Mouse (Mus musculus): ENCODE measurements at regions not wholly inside any gene's neighbourhood (a gene's known extent, or its start where the extent isn't known, plus 50 kb on each side); places are given as distances from the start of the nearest gene placed in this dataset.

DNA sequence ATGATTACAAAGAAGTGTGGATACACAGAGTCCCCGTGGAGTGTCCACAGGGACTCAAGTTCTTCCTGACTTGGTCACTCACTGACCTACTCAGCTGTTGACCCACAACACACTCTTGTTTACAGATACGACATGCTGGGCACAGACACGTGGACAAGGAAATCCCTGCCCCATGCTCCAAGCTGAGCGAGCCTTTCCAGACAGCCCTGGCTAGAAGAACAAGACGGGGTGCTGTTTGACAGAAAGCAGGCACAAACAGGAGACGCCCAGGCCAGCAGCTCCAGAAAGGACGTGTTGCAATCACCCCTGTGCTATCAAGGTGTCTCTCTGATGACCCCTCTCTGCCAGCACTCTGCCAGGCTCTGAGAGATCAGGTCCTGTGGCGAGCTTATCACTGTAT, 112.6 kb upstream of the Gm14444 start:
- no peak overlapping the region for H3K4me2 ChIP-seq
- ATAC-seq (replicated peaks; ENCODE audit: insufficient number of reproducible peaks, insufficient read depth, low FRiP score, low read depth): no peak; the same call in 1 of the 2 replicates

GRCm38 (mm10) chr2:174899940-174900670, 109.9 kb upstream of the Gm14444 start:
- H3K27ac ChIP-seq: 0 out of 2 replicates have a peak overlapping the region, but pooled peaks have one; percentile 1
- no peaks in the 10 kb centered on the region for H3K36me3 ChIP-seq
- H3K9ac ChIP-seq: no peak overlapping the region
- H3K27me3 ChIP-seq: 0 out of 2 replicates have a peak, but pooled peaks cover 2% of the 10 kb centered on the region
- no peaks in the 10 kb centered on the region for H3K9me3 ChIP-seq (replicated peaks)
- no peak for ATAC-seq (replicated peaks; ENCODE audit: insufficient number of reproducible peaks, insufficient read depth, low FRiP score, low read depth)
- no peak overlapping the region for H3K4me2 ChIP-seq
- WGBS: 58% methylated on average over 5 of the region's 5 CpGs
- H3K4me3 ChIP-seq: no peak overlapping the region
- H3K4me1 ChIP-seq (replicated peaks): no peaks in the 10 kb centered on the region

More for the DNA sequence above, 112.6 kb upstream of the Gm14444 start:
- H3K9ac ChIP-seq: no peak overlapping the region
- H3K4me3 ChIP-seq: no peak overlapping the region
- H3K4me1 ChIP-seq (replicated peaks): no peaks in the 10 kb centered on the region
- H3K9me3 ChIP-seq (replicated peaks): no peaks in the 10 kb centered on the region
- 24% methylated on average over 8 of the region's 8 CpGs for WGBS
- H3K27me3 ChIP-seq: no peaks in the 10 kb centered on the region
- no peak overlapping the region for H3K27ac ChIP-seq
- no peaks in the 10 kb centered on the region for H3K36me3 ChIP-seq

GRCm38 (mm10) chr2:174900671-174900991, 109.4 kb upstream of the Gm14444 start:
- Histone ChIP-seq H3K9me3 (replicated peaks) (no peaks in the 10 kb centered on the region), H3K4me1 (replicated peaks) (no peaks in the 10 kb centered on the region), H3K36me3 (no peaks in the 10 kb centered on the region), H3K9ac (no peak overlapping the region), H3K4me3 (no peak overlapping the region), H3K4me2 (no peak overlapping the region), H3K27ac (0 out of 2 replicates have a peak overlapping the region, but pooled peaks have one; percentile 1), H3K27me3 (0 out of 2 replicates have a peak, but pooled peaks cover 4% of the 10 kb centered on the region)
- ATAC-seq (replicated peaks; ENCODE audit: insufficient number of reproducible peaks, insufficient read depth, low FRiP score, low read depth): no peak

GRCm38 (mm10) chr2:174901801-174902200, 108.2 kb upstream of the Gm14444 start:
- no peaks in the 10 kb centered on the region for H3K36me3 ChIP-seq
- WGBS: 75% methylated on average over 16 of the region's 16 CpGs
- 0 out of 2 replicates have a peak, but pooled peaks cover 4% of the 10 kb centered on the region for H3K27me3 ChIP-seq
- no peak overlapping the region for H3K4me3 ChIP-seq
- no peaks in the 10 kb centered on the region for H3K4me1 ChIP-seq (replicated peaks)
- no peak overlapping the region for H3K9ac ChIP-seq
- no peak overlapping the region for H3K4me2 ChIP-seq
- ATAC-seq (replicated peaks; ENCODE audit: insufficient number of reproducible peaks, insufficient read depth, low FRiP score, low read depth): no peak
- no peaks in the 10 kb centered on the region for H3K9me3 ChIP-seq (replicated peaks)
- H3K27ac ChIP-seq: no peak overlapping the region

GRCm38 (mm10) chr2:174903627-174904026, 106.4 kb upstream of the Gm14444 start:
- H3K4me2 ChIP-seq: no peak overlapping the region
- no peak overlapping the region for H3K9ac ChIP-seq
- 0 out of 2 replicates have a peak, but pooled peaks cover 4% of the 10 kb centered on the region for H3K27me3 ChIP-seq
- H3K9me3 ChIP-seq (replicated peaks): no peaks in the 10 kb centered on the region
- H3K36me3 ChIP-seq: no peaks in the 10 kb centered on the region
- no peaks in the 10 kb centered on the region for H3K4me1 ChIP-seq (replicated peaks)
- H3K27ac ChIP-seq: no peak overlapping the region
- WGBS: 72% methylated on average over 7 of the region's 7 CpGs
- ATAC-seq (replicated peaks; ENCODE audit: insufficient number of reproducible peaks, insufficient read depth, low FRiP score, low read depth): no peak
- H3K4me3 ChIP-seq: no peak overlapping the region

DNA sequence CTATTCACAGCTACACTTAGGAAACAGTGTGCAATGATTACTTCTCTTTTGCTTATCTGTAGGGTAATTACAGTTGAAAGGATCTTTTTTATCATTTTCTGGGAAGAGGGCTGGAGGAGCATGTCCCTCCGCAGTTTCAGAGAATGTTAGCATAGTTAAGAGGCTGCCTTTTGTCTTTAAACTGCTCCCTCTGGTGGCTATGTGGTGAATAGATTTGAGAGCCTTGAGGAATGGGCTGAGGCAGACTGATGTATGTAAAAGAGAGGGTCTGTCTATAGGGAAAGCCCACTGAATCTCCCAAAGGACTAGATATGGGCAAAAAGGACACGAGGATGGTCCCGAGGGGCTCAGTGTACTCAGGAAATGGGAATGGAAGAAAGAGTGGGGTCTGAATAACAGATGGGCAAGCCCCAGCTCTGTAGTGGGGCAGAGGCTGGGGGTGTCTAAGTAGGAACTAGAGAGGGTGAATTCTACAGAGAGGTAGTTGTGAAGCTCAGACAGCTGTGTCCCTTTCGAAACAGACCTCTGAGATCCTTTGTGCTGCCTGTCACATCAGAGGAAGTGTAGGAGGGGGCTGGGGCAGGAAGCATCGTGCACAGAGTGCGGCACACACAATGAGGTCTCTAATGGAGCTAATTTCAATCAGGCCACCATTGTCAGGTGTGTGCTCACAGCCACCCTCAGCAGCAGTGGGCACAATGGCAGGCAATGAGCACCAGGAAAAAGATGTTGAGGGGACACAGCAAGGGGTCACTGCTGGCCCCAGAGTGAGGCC, 104.0 kb upstream of the Gm14444 start:
- H3K36me3 ChIP-seq: no peaks in the 10 kb centered on the region
- 35% methylated on average over 6 of the region's 6 CpGs for WGBS
- no peak for ATAC-seq (replicated peaks; ENCODE audit: insufficient number of reproducible peaks, insufficient read depth, low FRiP score, low read depth)

DNA sequence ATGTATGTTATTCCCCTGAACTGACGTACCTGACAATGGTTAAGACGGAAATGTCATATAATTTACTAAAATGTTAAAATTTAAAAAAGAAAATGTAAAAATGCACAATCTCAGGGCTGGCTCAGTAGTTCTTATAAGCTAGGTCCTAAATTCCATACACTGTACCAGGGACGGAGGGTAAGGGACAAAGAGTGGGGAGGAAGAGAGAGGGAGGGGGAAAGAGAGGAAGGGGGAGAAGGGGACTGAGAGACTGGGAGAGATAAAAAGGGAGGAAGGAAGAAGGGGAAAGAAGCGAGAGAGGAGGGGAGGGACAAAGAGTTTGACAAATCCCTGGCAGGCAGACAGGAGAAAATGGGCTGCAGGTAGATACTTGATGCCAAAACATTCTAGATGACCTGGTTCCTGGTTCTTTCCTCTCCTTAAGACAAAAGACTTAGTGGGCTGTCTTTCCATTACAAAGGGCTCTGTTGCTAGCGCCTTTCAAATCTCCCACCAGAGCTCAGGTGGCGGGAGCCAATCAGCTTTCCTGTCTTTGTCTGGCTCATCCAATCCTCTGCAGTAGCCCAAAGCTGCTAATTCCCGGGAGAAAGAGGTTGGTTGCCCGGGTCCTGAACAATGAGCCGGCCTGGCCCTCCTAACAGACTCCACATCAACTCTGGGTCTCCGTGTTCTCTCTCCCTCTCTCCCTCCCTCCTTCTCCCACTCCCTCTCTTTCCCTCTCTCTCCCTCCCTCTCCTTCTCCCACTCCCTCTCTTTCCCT, 92.7 kb upstream of the Gm14444 start:
- H3K27me3 ChIP-seq: no peaks in the 10 kb centered on the region
- 17% methylated on average over 10 of the region's 10 CpGs for WGBS
- peak overlapping the region; percentile 45 for H3K4me2 ChIP-seq
- H3K9ac ChIP-seq: no peak overlapping the region
- peaks cover 5% of the 10 kb centered on the region; the same call in 1 of the 2 replicates for H3K4me1 ChIP-seq (replicated peaks)
- no peak for ATAC-seq (replicated peaks; ENCODE audit: insufficient number of reproducible peaks, insufficient read depth, low FRiP score, low read depth)
- H3K9me3 ChIP-seq (replicated peaks): no peaks in the 10 kb centered on the region
- H3K27ac ChIP-seq: no peak overlapping the region
- H3K36me3 ChIP-seq: no peaks in the 10 kb centered on the region
- no peak overlapping the region for H3K4me3 ChIP-seq

More for the DNA sequence above, 104.0 kb upstream of the Gm14444 start:
- Histone ChIP-seq H3K27me3 (0 out of 2 replicates have a peak, but pooled peaks cover 4% of the 10 kb centered on the region), H3K4me2 (no peak overlapping the region), H3K27ac (no peak overlapping the region), H3K9ac (no peak overlapping the region), H3K9me3 (replicated peaks) (no peaks in the 10 kb centered on the region), H3K4me3 (no peak overlapping the region), H3K4me1 (replicated peaks) (no peaks in the 10 kb centered on the region)

- H3K4me3 ChIP-seq: no peak overlapping the region
- H3K27ac ChIP-seq: no peak overlapping the region
- peaks cover 5% of the 10 kb centered on the region; the same call in 1 of the 2 replicates for H3K4me1 ChIP-seq (replicated peaks)
- no peak overlapping the region for H3K4me2 ChIP-seq
- no peaks in the 10 kb centered on the region for H3K27me3 ChIP-seq
- no peak overlapping the region for H3K9ac ChIP-seq
- H3K9me3 ChIP-seq (replicated peaks): no peaks in the 10 kb centered on the region
- no peaks in the 10 kb centered on the region for H3K36me3 ChIP-seq
- 28% methylated on average over 5 of the region's 5 CpGs for WGBS
- no peak for ATAC-seq (replicated peaks; ENCODE audit: insufficient number of reproducible peaks, insufficient read depth, low FRiP score, low read depth)
Observed at GRCm38 (mm10) chr2:174917975-174918374, 92.1 kb upstream of the Gm14444 start.

- no peak overlapping the region for H3K27ac ChIP-seq
- H3K4me3 ChIP-seq: no peak overlapping the region
- ATAC-seq (replicated peaks; ENCODE audit: insufficient number of reproducible peaks, insufficient read depth, low FRiP score, low read depth): no peak
- H3K27me3 ChIP-seq: no peaks in the 10 kb centered on the region
- H3K4me2 ChIP-seq: no peak overlapping the region
- H3K4me1 ChIP-seq (replicated peaks): peaks cover 4% of the 10 kb centered on the region; the same call in 1 of the 2 replicates
- no peaks in the 10 kb centered on the region for H3K9me3 ChIP-seq (replicated peaks)
- 59% methylated on average over 4 of the region's 4 CpGs for WGBS
- no peaks in the 10 kb centered on the region for H3K36me3 ChIP-seq
- no peak overlapping the region for H3K9ac ChIP-seq
Observed at GRCm38 (mm10) chr2:174922208-174922607, 87.8 kb upstream of the Gm14444 start.

DNA sequence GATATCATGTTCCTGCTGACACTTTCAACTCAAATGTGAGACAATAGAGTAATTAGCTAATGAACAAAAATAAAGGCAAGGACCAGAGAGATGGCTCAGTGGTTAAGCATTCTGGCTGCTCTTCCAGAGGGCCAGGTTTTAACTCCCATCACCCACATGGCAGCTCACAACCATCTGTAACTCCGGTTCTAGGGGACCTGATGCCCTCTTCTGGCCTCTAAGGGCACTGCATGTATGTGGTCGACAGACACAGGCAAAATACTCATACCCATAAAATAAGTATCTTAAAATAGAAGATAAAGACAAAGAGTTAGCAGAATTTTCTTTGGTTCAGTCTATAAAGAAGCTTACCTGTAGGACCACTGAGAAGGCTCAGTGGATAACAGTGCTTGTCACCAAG, 80.3 kb upstream of the Gm14444 start:
- WGBS: 58% methylated on average over 2 of the region's 2 CpGs

More for the DNA sequence above, 80.3 kb upstream of the Gm14444 start:
- Histone ChIP-seq H3K27ac (no peak overlapping the region), H3K9me3 (replicated peaks) (no peaks in the 10 kb centered on the region), H3K9ac (no peak overlapping the region), H3K4me3 (no peak overlapping the region), H3K27me3 (no peaks in the 10 kb centered on the region), H3K4me1 (replicated peaks) (no peaks in the 10 kb centered on the region), H3K36me3 (no peaks in the 10 kb centered on the region), H3K4me2 (no peak overlapping the region)
- no peak for ATAC-seq (replicated peaks; ENCODE audit: insufficient number of reproducible peaks, insufficient read depth, low FRiP score, low read depth)

Data from heart, embryonic 15.5 days (tissue).